Mouse (Mus musculus) layer of hippocampus, adult 8-10 months (tissue): ENCODE data around the gene Myoz1. TPM values are rescaled to one million over a fixed set of nuclear protein-coding genes. Genes with fewer than 3 reads are reported as not detected.
"Not testable (repeated sequence)": the region's sequence is repeated elsewhere in the genome, so short reads cannot be mapped to it uniquely, and the experiment has no call there.

ENCODE experiments used
- DNase-seq, 2 experiments: peaks; one replicate each; pipeline ENCODE4 v3.0.0; 2022; ENCODE audit warnings: low spot score in 2 of 2
- total RNA-seq, 4 experiments: library from RNA; stranded (reverse); gene quantifications; 2 replicates each; pipeline ENCODE4 v1.2.4; 2022

The Myoz1 gene
- total RNA-seq, 4 experiments from 2014 or later, result 1.0 to 1.1 TPM; not detected in 2

DNA sequence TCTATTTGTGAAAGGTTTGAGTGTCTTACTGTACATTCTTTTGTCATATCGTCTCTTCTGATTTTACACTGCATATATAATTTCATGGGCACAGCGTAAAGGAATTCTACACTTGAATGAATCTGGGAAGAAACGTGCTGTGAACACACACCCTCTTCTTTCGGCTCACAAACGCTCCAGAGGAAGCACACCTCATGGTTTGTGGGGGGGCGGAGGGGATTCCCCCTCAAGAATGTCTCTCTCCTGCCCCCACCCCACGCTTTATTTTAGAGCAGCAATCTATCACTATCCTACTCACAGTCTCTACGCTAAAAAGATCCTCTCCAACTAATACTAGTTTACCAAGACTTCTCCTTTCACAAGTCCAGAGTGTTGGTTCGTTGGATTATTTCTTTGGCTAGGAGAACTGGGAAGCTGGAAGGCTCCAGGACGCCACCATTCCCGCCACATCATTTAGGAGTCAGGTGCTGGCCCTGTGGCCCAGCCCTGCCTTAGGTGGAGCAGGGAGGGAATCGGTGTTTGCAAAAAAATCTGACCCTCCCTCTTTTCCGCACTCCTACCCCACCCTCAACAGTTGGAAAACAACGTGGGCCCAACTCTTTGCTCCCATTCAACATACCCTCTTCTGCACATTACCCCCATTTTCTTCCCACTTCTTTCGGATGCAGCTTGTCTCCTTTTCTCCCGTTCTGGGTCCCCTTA lies 16.3 kb downstream of the Myoz1 start:
- no peak for DNase-seq

- no peak for DNase-seq
Observed at GRCm38 (mm10) chr14:20638702-20639101, 17.6 kb downstream of the Myoz1 start.

GRCm38 (mm10) chr14:20637818-20638574 lies 18.3 kb downstream of the Myoz1 start:
- no peak for DNase-seq

DNA sequence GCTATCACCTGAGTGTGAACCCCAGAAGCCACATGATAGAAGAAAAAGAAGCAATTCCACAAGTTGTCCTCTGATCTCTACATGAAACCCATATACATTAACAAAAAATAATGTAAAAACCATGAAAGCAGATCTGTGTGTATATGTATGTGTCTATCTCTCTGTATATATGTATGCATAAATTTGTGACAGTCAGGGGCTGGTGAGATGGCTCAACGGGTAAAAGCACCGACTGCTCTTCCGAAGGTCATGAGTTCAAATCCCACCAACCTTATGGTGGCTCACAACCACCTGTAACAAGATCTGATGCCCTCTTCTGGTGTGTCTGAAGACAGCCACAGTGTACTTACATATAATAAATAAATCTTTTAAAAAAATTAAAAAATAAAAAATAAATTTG lies 19.4 kb downstream of the Myoz1 start:
- DNase-seq, result not testable (repeated sequence)

DNA sequence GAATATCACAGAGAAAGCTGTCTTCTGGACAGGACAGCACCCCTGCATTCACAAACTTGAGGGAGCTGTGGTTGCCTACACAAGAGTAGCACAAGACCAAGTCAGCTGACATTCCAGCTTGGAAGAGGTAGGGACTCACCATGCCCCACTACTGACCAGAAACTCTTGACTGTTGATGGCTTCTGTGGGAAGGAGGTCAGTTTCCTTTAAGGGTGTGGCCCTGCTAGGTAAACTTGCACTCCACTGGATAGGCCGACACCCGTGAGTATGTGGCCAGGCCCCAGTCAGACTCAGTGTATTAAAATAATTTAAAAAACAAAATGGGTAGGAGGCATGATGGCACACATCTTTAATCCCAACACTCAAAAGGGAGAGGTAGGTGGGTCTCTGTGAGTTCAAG lies 20.8 kb downstream of the Myoz1 start:
- DNase-seq, result no peak

GRCm38 (mm10) chr14:20631253-20631652 lies 25.1 kb downstream of the Myoz1 start:
- no peak for DNase-seq

GRCm38 (mm10) chr14:20626971-20627370 lies 29.4 kb downstream of the Myoz1 start:
- DNase-seq, result no peak

DNA sequence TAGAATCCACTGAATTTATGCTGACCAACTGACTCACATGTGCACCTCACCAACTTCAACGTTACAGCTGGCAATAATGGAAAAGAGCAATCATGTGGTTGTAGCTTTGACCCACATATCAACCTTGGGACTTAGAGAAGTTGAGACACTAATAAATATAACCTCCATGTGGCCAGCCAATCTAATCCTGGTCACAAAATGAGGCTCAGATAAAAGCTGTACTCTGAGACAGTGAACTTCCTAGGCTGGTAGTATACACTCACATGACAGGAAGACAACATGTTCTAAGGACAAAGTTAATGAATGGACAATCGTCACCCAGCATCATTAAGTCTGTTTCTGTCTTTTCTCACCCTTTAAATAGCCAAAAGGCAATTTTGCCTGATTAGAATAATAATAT lies 29.9 kb downstream of the Myoz1 start:
- DNase-seq, result no peak

- no peak for DNase-seq
Observed at GRCm38 (mm10) chr14:20622907-20623306, 33.4 kb downstream of the Myoz1 start.

GRCm38 (mm10) chr14:20622412-20622811 lies 33.9 kb downstream of the Myoz1 start:
- no peak for DNase-seq

GRCm38 (mm10) chr14:20621903-20622302 lies 34.4 kb downstream of the Myoz1 start:
- no peak for DNase-seq

DNA sequence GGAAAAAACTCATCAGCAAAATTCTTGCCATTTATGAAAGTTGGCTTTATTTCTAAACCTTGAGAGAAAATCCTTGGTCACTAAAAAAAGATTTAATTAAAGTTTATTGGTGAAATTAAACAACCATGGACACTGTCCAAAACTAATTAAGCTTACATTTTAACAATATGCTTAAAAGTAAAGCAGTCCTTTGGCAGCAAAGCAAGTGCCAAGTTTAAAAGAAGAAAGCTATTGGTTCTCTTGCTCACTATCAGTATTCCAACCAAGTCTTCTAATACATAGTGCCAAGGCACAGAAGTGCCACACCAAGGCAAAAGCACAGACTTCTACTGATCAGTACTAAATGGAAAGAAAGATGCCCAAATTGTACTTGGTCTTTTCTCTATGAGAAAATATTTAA lies 37.2 kb downstream of the Myoz1 start:
- DNase-seq, result no peak

DNA sequence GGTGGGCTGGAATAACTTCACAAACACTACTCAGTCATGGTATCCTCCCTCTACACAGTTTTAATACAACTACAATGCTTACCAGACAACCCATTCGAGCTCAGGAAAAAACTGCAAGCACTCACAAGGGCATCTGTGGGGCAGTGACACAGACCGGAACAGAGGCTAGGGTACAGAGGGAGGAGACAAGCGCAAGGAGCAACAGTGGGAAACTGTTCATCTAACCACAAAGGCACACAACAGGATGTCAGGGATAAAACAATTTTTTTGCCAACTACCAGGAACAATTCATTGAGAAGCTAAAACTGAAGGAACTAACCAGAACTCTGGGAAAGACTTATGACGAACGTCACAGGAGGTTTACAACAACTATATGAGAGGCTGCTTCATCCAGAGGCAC lies 38.1 kb downstream of the Myoz1 start:
- no peak for DNase-seq

DNA sequence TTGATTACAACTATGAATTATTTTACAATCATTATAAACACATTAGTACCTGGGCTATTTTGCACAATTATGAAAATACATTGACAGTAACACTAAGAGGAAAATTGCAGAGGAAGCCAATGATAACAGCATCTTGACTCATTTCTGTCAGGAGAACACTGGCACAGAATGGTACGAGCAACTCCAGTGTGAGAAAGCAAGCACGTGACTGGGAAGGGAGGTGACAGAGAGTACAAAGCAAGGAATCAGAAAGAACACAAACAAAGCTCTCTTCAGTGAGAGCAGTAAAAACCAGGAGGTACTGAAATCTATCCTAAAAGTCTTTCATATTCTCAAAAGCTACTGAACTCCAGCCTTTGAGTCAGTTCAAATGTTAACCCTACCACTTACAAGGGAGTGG lies 39.9 kb downstream of the Myoz1 start:
- peak in 1 of 2 experiments; percentile 51 for DNase-seq

DNA sequence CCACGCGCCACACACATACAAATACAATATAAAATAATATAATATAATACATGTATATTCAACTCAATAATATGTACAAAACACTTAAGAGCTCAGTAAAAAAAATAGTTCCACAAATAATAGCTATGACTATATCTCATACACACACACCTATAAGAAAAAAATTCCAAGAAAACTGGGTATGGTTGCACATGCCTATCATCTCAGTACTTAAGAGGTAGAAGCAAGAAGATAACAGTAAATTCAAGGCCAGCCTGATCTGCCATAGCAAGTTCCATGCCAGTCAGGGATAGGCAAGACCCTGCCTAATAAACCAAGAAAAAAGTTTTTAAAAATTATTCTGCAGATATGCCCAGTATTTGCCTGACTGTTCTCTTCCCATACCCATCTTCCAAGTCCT lies 41.3 kb downstream of the Myoz1 start:
- no peak for DNase-seq

DNA sequence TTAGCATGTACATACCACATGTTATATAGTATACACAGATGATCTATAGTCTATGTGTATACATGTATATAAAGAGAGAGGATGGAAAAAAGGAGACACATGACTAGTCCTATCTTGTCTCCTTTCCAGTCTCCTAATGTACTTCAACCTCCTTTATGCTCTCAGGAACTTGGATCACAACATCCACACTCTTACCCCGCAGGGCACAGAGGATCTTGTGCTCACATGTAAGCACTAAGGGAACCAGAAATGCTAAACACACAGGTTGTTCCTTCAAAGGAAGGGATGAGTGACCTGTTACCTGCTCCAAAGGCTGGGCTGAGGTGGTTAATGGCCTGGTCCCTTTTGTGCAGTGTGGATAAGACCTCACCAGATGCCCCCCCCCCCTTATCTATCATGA lies 43.5 kb downstream of the Myoz1 start:
- no peak for DNase-seq

DNA sequence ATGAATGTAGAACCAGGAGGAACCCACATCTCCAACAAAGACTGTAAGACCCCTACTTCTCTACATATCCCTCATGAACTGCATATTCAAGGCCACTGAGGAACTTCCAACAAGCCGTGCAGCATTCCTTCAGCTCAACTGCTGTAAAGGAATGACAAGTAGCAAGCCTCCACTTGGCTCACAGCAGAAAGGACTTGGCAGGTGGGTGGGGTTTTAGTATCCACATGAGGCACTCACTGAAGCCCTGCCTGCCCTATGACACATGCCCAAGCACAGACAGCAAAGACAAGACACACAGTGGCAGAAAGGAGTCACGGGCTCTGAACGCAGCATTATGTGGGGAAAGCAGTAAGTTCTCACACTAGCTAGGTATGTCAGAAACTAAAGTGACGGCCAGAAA lies 46.2 kb downstream of the Myoz1 start:
- DNase-seq, result no peak

DNA sequence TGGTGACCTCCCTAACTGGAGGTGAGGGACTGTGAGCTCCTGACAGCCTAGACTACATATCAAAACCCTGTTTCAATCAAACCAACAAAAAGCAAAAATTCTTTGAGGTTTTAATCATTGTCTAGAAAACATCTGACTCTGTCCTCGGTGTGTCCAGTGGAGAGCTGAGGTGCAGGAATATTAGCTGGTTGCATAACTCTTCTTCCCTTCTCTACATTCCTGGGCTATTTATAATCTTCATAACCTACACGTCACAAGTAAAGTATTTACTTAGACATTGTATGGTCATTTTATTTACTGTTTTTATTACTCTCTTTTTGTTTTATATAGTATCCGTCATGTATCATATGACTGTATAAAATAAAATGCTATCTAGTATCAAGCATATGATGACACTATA lies 46.8 kb downstream of the Myoz1 start:
- DNase-seq, result no peak

DNA sequence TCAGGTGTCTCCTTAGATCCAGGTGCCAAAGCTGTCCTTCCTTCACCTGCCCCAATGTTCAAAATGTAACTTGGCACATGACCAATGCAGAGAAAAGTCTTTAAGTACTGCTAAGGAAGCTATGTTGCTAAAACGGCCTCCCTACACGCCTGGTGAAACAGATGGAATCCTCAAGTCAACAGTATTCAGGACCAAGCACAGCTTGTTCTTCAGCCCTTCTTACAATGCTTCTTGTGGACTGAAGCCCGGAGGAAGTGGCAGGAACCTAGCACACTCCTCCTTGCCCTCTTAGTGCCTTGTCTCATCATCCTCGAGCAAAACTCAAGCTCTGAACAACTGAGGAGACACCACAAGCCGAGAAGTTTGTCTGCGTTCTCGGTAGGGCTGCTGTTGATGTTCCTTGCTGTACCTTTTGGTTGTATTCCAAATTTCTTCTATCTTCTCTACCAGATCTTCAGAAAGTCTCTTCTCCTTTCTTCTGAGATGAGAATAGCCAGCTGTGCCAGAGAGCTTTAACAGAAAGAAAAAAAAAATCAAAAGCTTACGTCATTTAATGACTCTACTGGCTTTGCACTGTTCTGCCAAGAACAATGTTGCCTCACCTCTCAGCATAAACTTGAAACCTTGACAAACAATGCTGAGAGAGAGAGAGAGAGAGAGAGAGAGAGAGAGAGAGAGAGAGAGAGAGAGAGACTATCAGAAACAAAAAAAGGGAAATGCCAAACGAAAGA lies 48.8 kb downstream of the Myoz1 start:
- no peak for DNase-seq

- DNase-seq, result no peak
Observed at GRCm38 (mm10) chr14:20601287-20601686, 55.1 kb downstream of the Myoz1 start.

GRCm38 (mm10) chr14:20600203-20600602 lies 56.1 kb downstream of the Myoz1 start:
- DNase-seq, result no peak

DNA sequence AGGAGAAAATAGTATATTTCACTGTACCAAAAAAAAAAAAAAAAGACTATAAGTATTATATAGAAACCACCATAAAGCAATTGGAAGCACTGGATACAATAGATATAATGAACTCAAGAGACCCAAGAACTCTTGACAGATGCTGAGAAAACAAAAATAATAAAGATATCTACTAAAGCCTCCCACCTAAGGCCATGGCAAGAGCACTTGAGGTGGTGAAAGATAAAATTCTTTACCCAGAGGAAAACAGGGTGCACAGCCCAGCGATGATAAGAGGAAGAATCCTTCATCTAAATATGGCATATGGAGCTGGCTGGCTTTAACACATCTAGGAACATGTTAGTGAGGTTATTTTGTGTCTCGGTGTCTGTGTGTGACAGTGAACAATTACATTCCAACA lies 56.8 kb downstream of the Myoz1 start:
- no peak for DNase-seq
